Mouse (Mus musculus): ENCODE data around the gene Pex14.
"Not testable (repeated sequence)": the region's sequence is repeated elsewhere in the genome, so short reads cannot be mapped to it uniquely, and the experiment has no call there.

The Pex14 gene

DNA sequence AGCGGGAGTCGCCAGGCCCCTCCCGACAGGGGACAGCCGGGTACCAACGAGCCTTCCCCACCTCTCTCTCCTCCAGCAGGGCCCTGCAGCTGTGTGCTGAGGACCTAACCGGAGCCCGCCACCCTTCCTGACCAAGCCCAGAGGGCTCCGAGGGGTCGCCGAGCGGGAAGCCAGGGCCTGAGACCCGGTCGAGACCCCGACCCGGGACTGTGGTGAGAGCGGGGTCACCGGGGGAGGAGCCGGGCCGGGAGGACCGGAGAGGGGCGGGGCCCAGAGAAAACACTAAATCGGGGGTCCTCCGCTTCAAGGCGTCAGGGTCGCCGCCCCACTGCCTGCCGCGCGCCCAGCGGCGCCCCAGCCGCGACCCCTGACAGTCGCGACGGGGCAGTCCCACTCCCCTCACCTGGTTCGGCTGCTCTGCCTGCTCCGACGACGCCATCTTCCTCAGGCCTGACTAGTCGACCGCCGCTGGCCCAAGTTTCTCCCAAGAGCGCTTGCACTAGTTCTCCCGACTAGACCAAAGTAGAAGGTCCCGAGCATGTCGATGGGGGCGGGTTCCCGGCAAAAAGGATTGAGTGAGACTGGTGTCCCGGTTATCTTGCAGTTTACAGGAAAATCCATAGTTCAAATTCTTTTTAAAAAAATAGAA is at the start of gene Pex14:
TSS of gene Pex14 (minus strand) at position 508 of the 649 bp plus-strand sequence.
- in situ Hi-C loops (cut with MboI, MseI) = no loop called here

DNA sequence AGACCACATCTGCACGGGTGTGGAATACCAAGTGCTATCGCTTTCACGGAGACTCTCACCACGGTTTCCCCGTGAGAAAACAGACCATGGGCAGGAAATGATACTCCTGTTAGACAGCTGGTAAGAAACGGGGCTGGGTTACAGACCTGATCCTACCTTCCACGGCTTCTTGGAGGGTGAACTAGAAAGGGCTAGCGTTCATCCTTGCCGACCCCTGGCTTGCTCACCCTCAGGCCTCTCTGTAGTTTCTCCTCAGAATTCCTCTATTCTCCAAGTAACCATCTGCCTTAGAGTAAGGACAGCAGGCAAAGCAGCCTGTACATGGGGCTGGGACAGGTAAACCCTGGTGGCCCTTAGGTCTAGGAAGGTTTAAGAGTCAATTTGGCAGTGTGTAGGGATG is 49.5 kb upstream of the Pex14 start:
- in situ Hi-C loops (cut with MboI, MseI) = loop anchor here (10.0 kb wide), 2 partner anchors 306 to 396 kb away; partner anchors contain the start of gene Rbp7

DNA sequence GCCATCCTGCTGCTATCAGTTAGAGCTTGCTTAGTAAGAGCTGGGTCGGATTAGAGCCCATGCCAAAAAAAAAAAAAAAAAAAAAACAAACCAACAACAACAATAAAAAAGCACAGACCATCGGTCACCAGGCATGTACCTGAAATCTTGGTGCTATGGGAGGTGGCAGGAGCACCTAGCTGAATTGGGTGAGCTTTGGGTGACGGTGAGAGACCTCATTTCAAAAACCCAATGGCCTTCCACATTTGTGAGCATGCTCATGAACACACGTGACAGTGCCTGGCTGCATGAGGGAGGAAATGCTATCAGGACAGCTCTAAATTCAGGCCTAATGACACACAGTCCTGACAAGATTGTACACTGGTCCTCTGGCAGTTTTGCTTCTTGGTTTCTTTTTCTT is 48.4 kb upstream of the Pex14 start:
- in situ Hi-C loops (cut with MboI, MseI) = loop anchor here (10.0 kb wide), 2 partner anchors 307 to 397 kb away; partner anchors contain the start of gene Rbp7

DNA sequence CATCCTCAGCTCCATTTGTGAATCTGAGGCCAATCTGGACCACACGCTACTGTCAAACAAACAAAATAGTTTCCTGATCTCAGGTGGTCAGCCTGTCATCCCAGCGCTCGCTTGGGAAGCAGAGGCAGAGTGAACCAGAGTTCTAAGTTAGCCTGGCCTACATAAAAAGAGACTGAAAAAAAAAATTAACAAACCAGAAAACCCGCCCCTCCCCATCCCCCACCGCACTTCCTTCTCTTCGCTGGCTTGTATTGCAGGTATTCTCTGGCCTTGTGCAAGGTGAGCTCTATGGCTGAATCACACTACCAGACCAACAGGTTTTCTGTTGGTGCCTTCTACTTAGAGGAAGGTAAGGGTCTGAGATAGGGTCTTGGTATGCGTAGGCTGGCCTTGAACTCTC is 47.9 kb upstream of the Pex14 start:
- in situ Hi-C loops (cut with MboI, MseI) = loop anchor here (10.0 kb wide), 2 partner anchors 307 to 397 kb away; partner anchors contain the start of gene Rbp7

DNA sequence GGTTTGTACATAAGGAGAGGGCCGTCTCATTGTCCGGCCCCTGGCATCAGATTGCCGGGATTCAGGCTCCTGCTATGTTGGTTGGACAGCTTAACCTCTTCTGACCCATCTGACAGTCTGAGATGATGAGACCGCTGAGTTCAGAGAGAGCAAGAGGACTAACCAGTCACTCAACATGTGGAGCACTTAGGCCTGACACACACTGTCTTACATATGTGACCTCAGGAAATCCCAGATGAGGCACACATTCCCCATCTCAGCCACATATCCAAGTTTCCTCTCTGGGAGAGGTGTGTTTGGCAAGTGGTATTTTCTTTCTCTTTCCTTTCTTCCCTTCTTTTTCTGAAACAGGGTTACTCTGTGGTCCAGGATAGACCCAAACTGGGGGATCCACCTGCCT is 45.5 kb upstream of the Pex14 start:
- in situ Hi-C loops (cut with MboI, MseI) = loop anchor here (10.0 kb wide), 2 partner anchors 310 to 400 kb away; partner anchors contain the start of gene Rbp7

DNA sequence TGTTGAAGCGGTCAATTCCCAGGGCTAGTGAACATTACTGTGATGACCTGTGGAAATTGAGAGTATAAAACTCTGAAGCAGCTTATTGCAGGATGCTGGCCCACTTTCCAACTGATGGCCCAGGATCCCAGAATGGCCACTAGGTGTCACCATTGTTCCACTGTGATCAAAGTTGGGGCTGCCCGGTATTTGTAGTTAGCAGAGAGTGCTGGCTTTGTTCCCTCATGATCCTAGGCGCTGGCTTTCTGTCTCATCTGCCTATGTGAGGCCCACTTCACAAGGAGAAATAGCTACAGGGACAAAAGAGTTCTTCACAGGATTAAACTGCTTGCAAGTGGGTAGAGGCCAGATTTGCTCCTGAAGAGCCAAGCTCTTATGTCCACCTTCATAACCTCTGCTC is 44.8 kb upstream of the Pex14 start:
- in situ Hi-C loops (cut with MboI, MseI) = loop anchor here (10.0 kb wide), 2 partner anchors 310 to 400 kb away; partner anchors contain the start of gene Rbp7

DNA sequence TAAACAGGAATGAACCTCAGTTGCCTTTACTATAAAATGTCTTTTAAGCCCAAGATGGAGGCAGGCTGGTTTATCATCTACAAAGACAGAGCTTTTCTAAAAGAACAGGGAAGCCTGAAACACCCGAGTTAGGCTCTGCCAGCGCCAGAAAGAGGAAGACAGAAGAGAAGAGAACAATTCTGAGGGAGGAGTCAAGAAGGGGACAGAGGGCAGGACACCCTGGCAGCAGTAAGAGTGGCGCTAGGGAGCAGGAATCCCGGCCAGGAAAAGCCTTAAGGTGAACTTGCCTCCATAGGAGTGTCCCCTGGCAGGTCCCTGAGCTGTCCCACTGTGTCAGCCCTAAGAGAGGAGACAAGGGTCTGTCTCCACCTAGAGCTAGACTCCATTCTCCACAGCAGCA is 43.9 kb upstream of the Pex14 start:
- in situ Hi-C loops (cut with MboI, MseI) = loop anchor here (10.0 kb wide), 2 partner anchors 311 to 401 kb away; partner anchors contain the start of gene Rbp7

DNA sequence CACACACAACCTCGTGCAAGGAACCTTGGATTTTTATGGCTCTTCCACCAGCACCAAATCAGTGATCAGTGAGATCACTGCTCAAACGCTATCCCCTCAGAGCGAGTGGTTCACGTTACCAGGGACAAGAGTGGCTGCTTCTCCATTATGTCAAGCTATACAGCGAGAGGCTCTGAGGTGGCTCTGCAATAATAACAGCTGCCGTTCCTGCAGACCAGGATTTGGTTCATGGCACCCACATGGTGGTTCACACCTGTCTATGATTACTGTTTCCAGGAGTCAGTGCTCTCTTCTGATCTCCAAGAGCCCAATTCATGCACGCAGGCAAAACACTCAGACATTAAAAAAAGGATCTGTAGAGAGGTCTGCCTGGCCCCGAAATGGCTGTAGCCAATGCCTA is 38.8 kb upstream of the Pex14 start:
- in situ Hi-C loops (cut with MboI, MseI) = no loop called here

DNA sequence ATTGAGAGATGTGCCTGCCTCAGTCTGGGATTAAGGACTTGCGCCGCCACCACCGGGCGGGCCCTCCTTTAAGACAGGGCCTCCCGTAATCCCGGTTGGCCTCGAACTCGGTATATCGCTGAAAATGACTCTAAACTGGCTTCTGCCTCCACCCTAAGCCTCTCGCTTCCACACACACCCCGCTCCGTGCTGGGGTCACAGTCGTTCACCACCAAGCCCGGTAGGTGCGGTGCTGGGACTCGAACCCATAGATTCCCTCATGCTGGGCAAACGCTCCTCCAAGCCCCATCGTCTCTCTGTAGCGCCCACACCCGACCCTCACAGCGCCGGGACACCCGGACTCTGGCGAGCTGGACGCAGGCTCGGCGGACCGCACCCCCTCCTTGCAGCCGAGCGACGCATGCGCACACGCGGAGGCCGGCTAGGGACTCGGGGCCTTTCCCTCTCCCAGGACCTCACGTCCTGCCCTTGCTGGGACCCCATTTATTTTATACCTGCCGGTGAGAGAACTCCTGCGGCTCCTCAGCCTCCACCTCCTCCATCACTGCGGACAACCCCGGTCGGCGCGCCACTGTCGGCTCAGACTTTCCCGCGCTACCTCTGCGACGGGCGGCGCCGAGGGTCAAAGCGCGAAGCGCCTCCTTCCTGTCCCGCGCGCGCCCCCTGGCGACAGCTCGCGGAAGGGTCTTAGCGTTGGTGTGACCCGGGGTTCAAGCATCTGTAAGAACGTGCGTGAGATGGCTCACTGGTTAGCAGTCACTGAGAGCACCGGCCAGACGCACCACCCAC is 37.5 kb upstream of the Pex14 start, which contains the start of gene Cenps:
TSS of gene Cenps (minus strand) at position 648 of the 789 bp plus-strand sequence.
- in situ Hi-C loops (cut with MboI, MseI) = no loop called here

DNA sequence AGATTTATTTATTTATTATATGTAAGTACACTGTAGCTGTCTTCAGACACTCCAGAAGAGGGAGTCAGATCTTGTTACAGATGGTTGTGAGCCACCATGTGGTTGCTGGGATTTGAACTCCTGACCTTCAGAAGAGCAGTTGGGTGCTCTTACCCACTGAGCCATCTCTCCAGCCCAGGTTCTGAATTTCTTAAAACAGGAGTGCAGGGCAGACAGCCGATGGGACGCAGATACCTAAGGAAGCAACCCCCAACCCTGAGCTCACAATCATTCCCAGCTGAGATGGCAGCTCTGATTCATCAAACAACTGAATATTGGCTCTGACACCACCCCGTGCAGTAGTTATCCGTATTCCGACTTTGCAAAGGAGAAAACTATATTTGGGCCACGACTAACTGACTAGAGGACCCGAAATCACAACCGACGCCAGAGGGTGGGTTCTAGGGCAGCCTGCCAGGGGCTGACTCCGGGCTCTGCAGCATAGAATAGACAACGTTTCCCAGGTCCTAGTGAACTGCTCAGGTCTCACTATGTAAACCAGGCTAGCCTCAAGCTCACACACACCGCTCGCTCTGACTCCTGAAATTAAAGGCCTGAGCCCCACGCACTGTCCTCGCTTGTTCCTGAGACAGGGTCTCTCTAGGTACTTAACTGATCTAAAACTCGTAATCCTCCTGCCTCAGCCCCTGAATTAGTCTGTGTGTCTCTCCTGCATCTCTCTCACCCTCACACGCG is 36.6 kb upstream of the Pex14 start:
- in situ Hi-C loops (cut with MboI, MseI) = no loop called here

DNA sequence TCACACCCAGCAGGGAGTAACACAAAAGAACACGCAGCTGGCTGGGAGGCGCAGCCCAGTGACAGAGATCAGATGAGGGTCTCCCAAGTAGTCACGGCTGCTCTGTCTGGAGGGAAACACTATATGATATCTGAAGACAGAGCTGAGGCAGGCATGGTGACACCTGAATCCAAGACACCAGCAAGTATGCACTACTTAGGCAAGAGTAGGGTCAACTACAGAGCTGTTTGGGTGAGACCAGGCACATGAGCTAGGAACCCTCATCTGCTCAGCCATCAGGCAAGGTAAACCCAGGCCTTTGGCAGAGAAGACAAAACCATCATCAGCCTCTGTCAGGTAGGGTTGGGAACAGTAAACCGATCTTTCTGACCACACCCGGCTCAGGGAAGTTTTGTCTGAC is 33.7 kb upstream of the Pex14 start:
- in situ Hi-C loops (cut with MboI, MseI) = no loop called here

DNA sequence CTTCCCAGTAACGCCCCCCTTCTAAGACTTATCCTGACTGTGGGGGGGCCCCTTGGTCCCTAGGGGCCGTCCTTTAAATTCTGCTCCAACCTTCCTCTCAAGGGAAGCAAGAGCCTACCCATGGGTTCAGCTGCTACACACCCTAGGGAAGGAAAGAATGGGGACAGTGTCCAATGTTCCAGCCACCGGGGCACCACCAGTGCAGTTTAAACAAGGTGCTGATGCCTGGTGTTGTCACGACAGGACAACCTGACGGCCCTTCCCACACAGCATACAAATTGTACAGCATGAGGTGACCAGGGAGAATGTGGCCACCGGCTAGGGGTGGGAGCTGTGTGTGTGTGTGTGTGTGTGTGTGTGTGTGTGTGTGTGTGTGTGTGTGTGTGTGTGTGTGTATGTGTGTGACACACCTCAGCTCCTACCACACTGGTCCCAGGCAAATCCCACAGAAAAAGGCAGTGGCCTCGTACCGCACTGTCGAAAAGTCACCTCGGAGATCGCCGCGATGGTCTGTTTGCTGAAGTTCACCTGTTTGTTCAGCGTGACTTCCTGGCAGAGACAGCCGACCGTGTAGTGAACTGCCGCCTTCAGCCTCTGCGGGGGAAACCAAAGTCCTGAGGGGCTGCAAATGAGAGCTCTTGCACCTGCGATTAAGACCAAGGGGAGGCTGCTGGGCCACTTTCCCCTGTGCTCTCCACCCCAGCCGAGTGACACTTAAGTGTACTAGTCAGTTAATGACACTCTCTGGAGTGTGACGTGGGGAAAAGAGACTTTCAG is 32.3 kb upstream of the Pex14 start:
- in situ Hi-C loops (cut with MboI, MseI) = no loop called here

DNA sequence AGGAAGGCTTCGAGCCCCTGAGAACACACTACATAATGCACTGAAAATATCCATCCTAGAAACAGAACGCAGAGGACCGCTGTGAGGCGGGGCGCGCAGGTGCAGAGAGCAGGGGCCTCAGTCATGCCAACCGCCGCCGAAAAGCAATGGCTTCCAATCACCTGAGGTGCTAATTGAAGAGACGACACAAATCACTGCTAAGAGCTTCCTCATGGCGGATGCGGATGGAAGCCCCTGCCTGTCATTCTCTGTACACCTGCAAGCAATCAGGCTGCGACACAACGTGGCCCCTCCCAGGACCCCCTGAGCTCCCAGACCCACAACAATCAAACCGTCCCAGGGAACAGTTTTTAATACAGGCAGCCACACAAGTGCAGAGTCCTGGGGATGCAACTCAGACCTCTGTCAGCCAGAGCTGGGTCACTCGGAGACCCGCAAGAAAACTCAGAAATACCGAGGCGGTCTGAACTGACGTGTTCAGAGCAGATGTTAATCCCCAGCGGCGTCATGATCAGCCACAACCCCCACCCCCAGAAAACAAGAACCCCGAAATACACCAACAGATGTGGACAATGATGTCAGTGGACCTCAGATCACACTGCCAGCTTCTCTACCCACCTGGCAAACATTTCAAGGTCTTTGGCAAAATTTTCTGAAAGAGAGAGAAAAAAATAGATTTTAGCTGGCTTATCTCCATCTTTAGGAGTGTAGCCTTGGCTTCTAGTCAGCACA is 31.5 kb upstream of the Pex14 start:
- in situ Hi-C loops (cut with MboI, MseI) = no loop called here

DNA sequence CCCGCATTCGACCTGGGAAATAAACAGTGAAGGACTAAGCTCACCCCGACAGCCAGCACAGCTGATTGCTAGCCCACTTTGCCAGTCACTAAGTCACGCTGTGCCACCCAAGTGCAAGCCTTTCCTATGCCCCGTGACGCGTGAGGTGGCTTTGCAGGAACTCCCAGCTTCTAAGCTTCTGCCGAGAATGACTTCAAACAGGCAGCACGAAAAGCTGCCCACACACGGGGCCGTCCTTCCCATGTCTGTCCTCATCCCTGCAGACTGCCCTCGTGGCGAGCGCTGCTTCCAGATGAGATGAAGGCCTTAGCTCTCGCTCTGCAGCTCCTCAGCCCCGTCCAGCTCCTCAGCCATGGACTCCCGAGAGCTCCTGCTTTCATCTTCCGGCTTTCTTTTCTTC is 28.8 kb upstream of the Pex14 start:
- in situ Hi-C loops (cut with MboI, MseI) = no loop called here

DNA sequence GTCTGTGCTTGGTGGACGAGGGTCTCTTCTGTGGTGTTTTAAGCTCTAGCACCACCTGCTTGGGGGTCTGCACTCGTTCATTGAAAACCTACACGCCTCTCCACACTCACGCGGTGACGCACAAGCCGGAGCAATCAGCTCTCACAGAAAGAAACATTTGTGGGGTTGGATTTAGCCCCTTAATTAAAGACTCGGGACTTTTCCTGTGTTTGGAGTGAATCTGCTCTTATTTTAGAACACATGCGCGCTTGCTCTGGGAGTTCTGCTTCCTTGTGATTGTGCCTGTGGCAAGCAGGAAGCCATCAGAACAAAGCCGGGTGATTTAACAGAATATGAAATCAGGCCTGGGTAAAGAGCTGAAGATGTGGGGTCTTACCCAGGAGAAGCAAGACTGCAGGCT is 27.0 kb upstream of the Pex14 start, which contains the start of gene Cort:
TSS of gene Cort (minus strand) at position 101 of the 400 bp plus-strand sequence.
- in situ Hi-C loops (cut with MboI, MseI) = no loop called here

DNA sequence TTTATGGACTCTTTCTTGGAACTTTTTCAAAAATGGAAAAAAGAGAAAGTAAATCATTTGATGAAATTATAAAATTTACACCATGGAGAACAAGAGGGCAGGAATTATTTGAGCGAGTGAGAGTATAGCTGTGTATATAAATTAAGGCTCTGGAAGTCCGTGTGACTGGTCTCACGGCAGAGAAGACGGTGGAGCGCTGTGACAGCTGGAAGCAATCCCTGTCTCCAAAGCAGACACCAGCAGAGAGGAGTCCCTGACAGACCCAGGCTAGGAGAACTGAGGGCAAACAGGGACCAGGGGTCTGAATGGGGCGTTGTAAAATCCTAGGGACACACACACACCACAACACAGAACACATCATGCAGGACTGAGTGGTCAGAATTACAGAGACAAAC is 26.4 kb upstream of the Pex14 start:
- in situ Hi-C loops (cut with MboI, MseI) = no loop called here

DNA sequence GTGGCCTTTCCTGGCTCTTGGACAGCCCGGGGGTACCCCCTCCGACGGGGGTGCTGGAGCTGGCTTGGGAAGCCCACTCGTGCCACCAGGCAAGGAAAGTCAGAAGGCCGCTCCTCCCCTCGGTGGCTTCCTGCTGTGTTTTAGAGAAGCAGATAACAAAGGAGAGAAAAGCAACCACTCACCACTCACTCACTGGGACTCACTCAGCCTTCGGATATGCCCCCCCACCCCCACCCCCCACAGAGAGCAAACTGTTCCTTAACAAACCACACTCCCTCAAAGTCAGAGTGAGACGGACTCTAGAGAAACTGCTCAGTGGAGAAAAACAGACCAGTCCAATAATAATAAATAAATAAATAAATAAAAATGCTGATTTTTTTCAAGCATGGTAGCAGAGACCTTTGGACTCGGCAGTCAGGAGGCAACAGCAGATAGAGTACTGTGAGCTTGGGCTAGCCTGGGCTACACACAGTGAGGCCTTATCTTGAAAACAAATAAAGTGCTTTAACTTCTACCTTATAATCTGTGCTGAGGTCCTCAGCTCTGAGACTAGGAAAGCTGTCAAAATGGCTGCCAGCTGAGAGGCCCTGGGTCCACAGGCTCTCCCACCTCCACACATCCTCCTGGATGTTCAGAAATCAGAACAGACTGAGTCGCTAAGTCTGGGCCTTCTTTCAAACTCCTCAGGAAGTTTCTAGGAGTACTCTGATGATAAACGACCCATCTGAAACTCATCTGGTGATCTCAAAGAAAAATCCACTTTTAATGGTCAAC is 25.9 kb upstream of the Pex14 start:
- in situ Hi-C loops (cut with MboI, MseI) = no loop called here

DNA sequence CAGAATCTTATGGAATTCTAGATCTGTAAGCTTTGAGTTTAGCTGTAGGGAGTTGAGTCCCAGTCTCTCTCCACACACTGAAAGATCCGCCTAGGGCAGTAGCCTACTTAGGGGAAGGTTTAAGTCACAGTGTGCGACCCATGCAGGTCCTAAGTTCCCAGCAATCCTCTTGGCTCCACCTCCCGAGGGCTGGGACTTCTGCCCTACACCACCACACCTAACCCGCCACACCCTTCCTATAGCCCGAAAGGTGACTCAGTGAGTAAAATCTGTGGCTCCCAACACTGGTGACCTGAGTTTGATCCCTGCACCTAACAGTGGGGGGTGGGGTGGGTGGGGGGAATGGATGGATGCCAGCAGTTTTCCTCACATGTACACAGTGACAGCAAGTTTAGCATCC is 23.8 kb upstream of the Pex14 start:
- in situ Hi-C loops (cut with MboI, MseI) = no loop called here

DNA sequence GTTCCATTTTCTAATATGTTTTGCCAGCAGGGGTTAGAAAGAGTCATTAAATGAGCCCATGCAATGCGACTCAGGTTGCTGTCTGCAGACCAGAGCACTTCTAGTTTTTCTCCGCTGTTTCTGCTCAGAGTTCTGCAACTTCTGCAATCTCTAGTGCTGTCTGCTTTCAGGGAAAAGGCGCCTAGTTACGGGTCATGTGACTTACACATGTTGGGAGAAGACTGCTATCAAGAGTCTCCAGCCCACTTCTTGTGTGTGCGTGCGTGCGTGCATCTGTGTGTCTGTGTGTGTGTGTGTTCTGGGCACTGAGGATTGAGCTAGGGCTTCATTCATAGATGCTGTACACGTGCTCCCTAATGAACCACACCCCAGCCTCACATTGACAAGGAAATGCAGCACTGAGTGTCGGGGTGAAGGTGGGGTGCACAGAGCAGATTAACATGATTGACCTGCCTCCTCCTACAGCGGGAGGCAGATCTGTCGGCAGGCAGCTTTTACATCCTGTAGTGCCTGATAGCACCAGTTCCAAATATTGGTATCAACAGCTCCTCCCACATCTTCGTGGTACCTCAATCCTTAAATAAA is 20.4 kb upstream of the Pex14 start:
- in situ Hi-C loops (cut with MboI, MseI) = not testable (repeated sequence)
